Comparison of ENCODE assay signal across 25 mouse cellular contexts in the genomic region with DNA sequence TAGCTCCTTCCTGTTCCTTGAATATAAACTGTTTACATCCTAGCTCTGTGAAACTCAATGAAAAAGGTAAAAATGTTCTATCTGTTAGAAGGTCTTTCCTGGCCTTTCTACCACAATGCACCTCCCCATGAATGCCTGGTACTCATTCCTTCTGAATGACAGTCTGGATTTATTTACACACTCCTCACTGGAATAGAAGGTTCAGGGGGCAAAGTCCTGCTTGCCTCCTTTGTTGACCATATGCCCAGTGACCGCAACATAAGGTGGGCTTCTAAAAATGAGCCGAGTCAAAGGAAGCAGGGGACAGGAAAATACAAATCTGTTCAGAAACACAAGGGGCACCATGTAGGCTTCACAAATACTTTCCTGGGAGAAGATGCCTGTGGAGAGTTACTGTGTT.
"Had no signal": no experiment of that assay in that cellular context is flagged by ENCODE, and none has a peak within 500 bp of the region (broad histone marks: within the 10 kb centered on the region; RNA-seq: fewer than 3 reads in every experiment).

No protein-coding gene starts in this region.

- H3K27me3 ChIP-seq: embryonic facial prominence, embryonic 12.5 days; embryonic facial prominence, embryonic 13.5 days; embryonic facial prominence, embryonic 15.5 days; forebrain, embryonic 12.5 days; forebrain, embryonic 13.5 days; forebrain, embryonic 15.5 days had no signal

- H3K4me1 ChIP-seq: embryonic facial prominence, embryonic 15.5 days; forebrain, embryonic 10.5 days; forebrain, embryonic 12.5 days; forebrain, embryonic 13.5 days; forebrain, embryonic 15.5 days had no signal

- H3K36me3 ChIP-seq: embryonic facial prominence, embryonic 10.5 days; embryonic facial prominence, embryonic 12.5 days; embryonic facial prominence, embryonic 13.5 days; embryonic facial prominence, embryonic 15.5 days; forebrain, embryonic 10.5 days; forebrain, embryonic 12.5 days; forebrain, embryonic 15.5 days had no signal

- H3K4me2 ChIP-seq: embryonic facial prominence, embryonic 12.5 days; embryonic facial prominence, embryonic 13.5 days; embryonic facial prominence, embryonic 15.5 days; forebrain, embryonic 12.5 days; forebrain, embryonic 13.5 days; forebrain, embryonic 15.5 days had no signal

- H3K9ac ChIP-seq: embryonic facial prominence, embryonic 12.5 days; embryonic facial prominence, embryonic 13.5 days; embryonic facial prominence, embryonic 15.5 days; forebrain, embryonic 12.5 days; forebrain, embryonic 13.5 days; forebrain, embryonic 15.5 days; forebrain, postnatal 0 days had no signal

- H3K4me3 ChIP-seq: embryonic facial prominence, embryonic 10.5 days; embryonic facial prominence, embryonic 12.5 days; embryonic facial prominence, embryonic 13.5 days; embryonic facial prominence, embryonic 15.5 days; erythroblast, embryonic 14.5 days; forebrain, embryonic 10.5 days; forebrain, embryonic 12.5 days; forebrain, embryonic 13.5 days; forebrain, embryonic 15.5 days; gastrocnemius, adult 2 months had no signal

- H3K27ac ChIP-seq: embryonic facial prominence, embryonic 10.5 days; embryonic facial prominence, embryonic 12.5 days; embryonic facial prominence, embryonic 13.5 days; embryonic facial prominence, embryonic 15.5 days; forebrain, embryonic 10.5 days; forebrain, embryonic 12.5 days; forebrain, embryonic 13.5 days; forebrain, embryonic 15.5 days; gastrocnemius, adult 2 months had no signal

- H3K9me3 ChIP-seq: embryonic facial prominence, embryonic 10.5 days; embryonic facial prominence, embryonic 12.5 days; embryonic facial prominence, embryonic 13.5 days; embryonic facial prominence, embryonic 15.5 days; forebrain, embryonic 10.5 days; forebrain, embryonic 12.5 days; forebrain, embryonic 13.5 days; forebrain, embryonic 15.5 days had no signal

- ATAC-seq: forebrain, embryonic 13.5 days; forebrain, embryonic 14.5 days; forebrain, embryonic 15.5 days; forebrain, embryonic 16.5 days; forebrain, postnatal 0 days had no signal

- DNase-seq: cerebellum, adult 2 months; cerebellum, adult 8-10 months; cerebellum, adult 9-10 months; cerebellum, adult 9-11 months; cerebellum, postnatal 36 days; embryo, embryonic 11 days; forebrain, postnatal 0 days; gastrocnemius, adult 2 months; gastrocnemius, postnatal 10 days; gastrocnemius, postnatal 14 days; gastrocnemius, postnatal 25 days; gastrocnemius, postnatal 36 days; heart, adult 11 months; heart, adult 18-20 months had no signal
